Mouse (Mus musculus) kidney, embryonic 15.5 days (tissue): ENCODE measurements around the gene Cpox. TPM values are rescaled to one million over a fixed set of nuclear protein-coding genes. Genes with fewer than 3 reads are reported as not detected.
"Not testable (repeated sequence)": the region's sequence is repeated elsewhere in the genome, so short reads cannot be mapped to it uniquely, and the experiment has no call there.

Source experiments
- ATAC-seq: fragments of 200-750 bp; cut with Nextera tagmentation; replicated peaks from 2 replicates; pipeline ENCODE4 v1.8.0; 2017; ENCODE audit warnings: moderate TSS enrichment; ENCODE audit not compliant: low FRiP score
- H3K27ac ChIP-seq: fragments of 300-500 bp; sonication (generic); 2 replicates; pipeline ENCODE4 v1.5.1; 2015; ENCODE audit warnings: mild to moderate bottlenecking, inconsistent platforms
- H3K27me3 ChIP-seq: fragments of 300-500 bp; sonication (generic); 2 replicates; pipeline ENCODE4 v1.6.1; 2015; ENCODE audit warnings: inconsistent platforms
- H3K36me3 ChIP-seq: fragments of 300-500 bp; sonication (generic); 2 replicates; pipeline ENCODE4 v1.6.1; 2015; ENCODE audit warnings: inconsistent platforms
- H3K4me1 ChIP-seq: fragments of 300-500 bp; sonication (generic); 2 replicates; pipeline ENCODE4 v1.6.1; 2015; ENCODE audit warnings: inconsistent platforms
- H3K4me2 ChIP-seq: fragments of 300-500 bp; sonication (generic); 2 replicates; pipeline ENCODE4 v1.6.1; 2015; ENCODE audit warnings: moderate library complexity, mild to moderate bottlenecking, inconsistent platforms
- H3K4me3 ChIP-seq: fragments of 300-500 bp; sonication (generic); replicated peaks from 2 replicates; pipeline ENCODE4 v1.5.1; 2015; ENCODE audit warnings: mild to moderate bottlenecking, inconsistent platforms
- H3K9ac ChIP-seq: fragments of 300-500 bp; sonication (generic); 2 replicates; pipeline ENCODE4 v1.6.1; 2015; ENCODE audit warnings: mild to moderate bottlenecking, inconsistent platforms
- H3K9me3 ChIP-seq: fragments of 300-500 bp; sonication (generic); replicated peaks from 2 replicates; pipeline ENCODE4 v1.6.1; 2016; ENCODE audit warnings: inconsistent platforms
- WGBS: fragments of 180-500 bp; shearing (Covaris S2); methylation state at CpG from one replicate; pipeline ENCODE4 v1.1.7; 2015; ENCODE audit warnings: mixed read lengths; 5-methylcytosine and 5-hydroxymethylcytosine counted together
- polyA plus RNA-seq: library from polyadenylated mRNA; unstranded; fragments of >200 nt; fragmentation: Nextera tagmentation; extraction: Ambion mirVana; gene quantifications from 2 replicates; pipeline ENCODE4 v1.2.1, GENCODE M21; 2015

Cpox gene
- polyA plus RNA-seq, 1 experiment from 2014 or later, result 39.1 TPM

- Histone ChIP-seq H3K4me1 (no peaks in the 10 kb centered on the region), H3K4me3 (no peak overlapping the region), H3K27ac (no peak overlapping the region), H3K9me3 (no peaks in the 10 kb centered on the region), H3K27me3 (no peaks in the 10 kb centered on the region), H3K36me3 (no peaks in the 10 kb centered on the region), H3K9ac (no peak overlapping the region), H3K4me2 (no peak overlapping the region)
- ATAC-seq, result no peak
- 93% methylated on average over 10 of the region's 10 CpGs for WGBS
Observed at GRCm38 (mm10) chr16:58649979-58650378, 20.1 kb upstream of the Cpox start.

DNA sequence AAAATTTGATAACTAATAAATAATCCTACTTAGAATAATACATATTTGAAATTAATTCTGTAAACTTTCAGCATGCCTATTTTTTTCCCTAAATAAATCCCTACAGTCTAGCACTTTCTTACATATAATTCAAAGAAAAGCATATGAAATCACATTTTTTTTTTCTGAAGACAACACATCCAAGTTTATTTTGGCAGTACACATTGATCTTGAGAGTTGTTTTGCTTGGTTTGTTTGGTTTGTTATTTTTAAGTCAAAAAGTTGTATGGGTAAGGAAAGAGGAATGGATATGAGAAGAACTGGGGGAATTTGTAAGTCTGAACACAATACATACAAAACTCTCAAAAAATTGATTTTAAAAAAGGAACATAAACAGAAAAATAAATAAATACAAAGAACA lies 14.3 kb upstream of the Cpox start:
- ATAC-seq, result no peak
- no peak overlapping the region for H3K4me2 ChIP-seq

DNA sequence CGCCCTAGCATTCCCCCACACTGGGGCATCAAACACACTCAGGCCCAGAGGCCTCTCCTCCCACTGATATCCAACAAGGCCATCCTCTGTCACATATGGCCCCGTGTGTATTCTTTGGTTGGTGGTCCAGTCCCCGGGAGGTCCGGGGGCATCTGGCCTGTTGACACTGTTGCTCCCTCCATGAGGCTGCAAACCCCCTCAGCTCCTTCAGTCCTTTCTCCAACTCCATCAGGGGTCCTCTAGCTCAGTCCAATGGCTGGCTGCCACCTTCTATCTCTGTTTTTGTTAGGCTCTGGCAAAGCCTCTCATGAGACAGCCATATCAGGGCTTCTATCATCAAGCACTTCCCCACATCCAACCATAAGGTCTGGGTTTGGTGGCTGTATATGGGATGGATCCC lies 13.6 kb upstream of the Cpox start:
- Histone ChIP-seq H3K4me1 (no peaks in the 10 kb centered on the region), H3K36me3 (no peaks in the 10 kb centered on the region), H3K4me2 (no peak overlapping the region), H3K9me3 (no peaks in the 10 kb centered on the region), H3K4me3 (no peak overlapping the region), H3K27me3 (no peaks in the 10 kb centered on the region), H3K9ac (no peak overlapping the region), H3K27ac (no peak overlapping the region)
- no peak for ATAC-seq
- whole genome bisulfite sequencing, result 91% methylated on average over 4 of the region's 4 CpGs

More for the DNA sequence above, 14.3 kb upstream of the Cpox start:
- H3K27me3 ChIP-seq, result no peaks in the 10 kb centered on the region
- no peaks in the 10 kb centered on the region for H3K9me3 ChIP-seq
- H3K4me3 ChIP-seq, result no peak overlapping the region
- no peak overlapping the region for H3K9ac ChIP-seq
- no peaks in the 10 kb centered on the region for H3K36me3 ChIP-seq
- no peaks in the 10 kb centered on the region for H3K4me1 ChIP-seq
- no peak overlapping the region for H3K27ac ChIP-seq

GRCm38 (mm10) chr16:58658668-58659067 lies 11.4 kb upstream of the Cpox start:
- Histone ChIP-seq H3K36me3 (no peaks in the 10 kb centered on the region), H3K9ac (no peak overlapping the region), H3K27me3 (no peaks in the 10 kb centered on the region), H3K9me3 (no peaks in the 10 kb centered on the region), H3K4me2 (no peak overlapping the region), H3K27ac (no peak overlapping the region), H3K4me3 (no peak overlapping the region), H3K4me1 (no peaks in the 10 kb centered on the region)
- no peak for ATAC-seq
- 87% methylated on average over 6 of the region's 6 CpGs for WGBS

- Histone ChIP-seq H3K4me2 (no peak overlapping the region), H3K4me1 (no peaks in the 10 kb centered on the region), H3K4me3 (no peak overlapping the region), H3K9me3 (no peaks in the 10 kb centered on the region), H3K9ac (no peak overlapping the region), H3K27me3 (no peaks in the 10 kb centered on the region), H3K36me3 (no peaks in the 10 kb centered on the region), H3K27ac (no peak overlapping the region)
- WGBS, result 87% methylated on average over 5 of the region's 5 CpGs
- ATAC-seq, result peak; percentile 62
Observed at GRCm38 (mm10) chr16:58661826-58662225, 8.3 kb upstream of the Cpox start.

GRCm38 (mm10) chr16:58662287-58662791 lies 7.8 kb upstream of the Cpox start:
- Histone ChIP-seq H3K36me3 (no peaks in the 10 kb centered on the region), H3K4me3 (no peak overlapping the region), H3K27ac (no peak overlapping the region), H3K9me3 (no peaks in the 10 kb centered on the region), H3K9ac (no peak overlapping the region), H3K4me1 (no peaks in the 10 kb centered on the region), H3K27me3 (no peaks in the 10 kb centered on the region), H3K4me2 (no peak overlapping the region)
- no peak for ATAC-seq

GRCm38 (mm10) chr16:58663021-58663420 lies 7.1 kb upstream of the Cpox start:
- 0 out of 2 replicates have a peak, but pooled peaks have one; percentile 29 for ATAC-seq
- Histone ChIP-seq H3K36me3 (no peaks in the 10 kb centered on the region), H3K4me2 (no peak overlapping the region), H3K4me3 (no peak overlapping the region), H3K9me3 (no peaks in the 10 kb centered on the region), H3K9ac (no peak overlapping the region), H3K27ac (no peak overlapping the region), H3K4me1 (no peaks in the 10 kb centered on the region), H3K27me3 (no peaks in the 10 kb centered on the region)
- WGBS, result 62% methylated on average over 5 of the region's 5 CpGs

DNA sequence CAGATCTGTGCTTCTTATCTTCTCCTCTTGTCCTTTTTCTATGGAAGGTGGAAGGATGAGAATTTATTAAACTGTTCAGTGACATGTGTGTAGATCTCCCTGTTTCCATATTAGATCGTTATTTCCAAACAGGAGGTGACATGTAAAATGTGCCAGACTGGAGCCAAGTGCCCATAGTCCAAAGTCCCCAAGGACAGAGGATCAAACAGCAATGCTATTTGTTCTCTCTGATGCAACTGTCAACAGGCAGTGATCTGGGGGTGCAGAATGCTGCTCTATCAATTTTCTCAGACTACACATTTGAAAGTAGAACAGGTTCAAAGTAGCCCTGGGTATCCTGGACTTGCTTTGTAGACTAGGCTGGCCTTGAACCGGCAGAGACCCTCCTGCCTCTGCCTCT lies 6.3 kb upstream of the Cpox start:
- Histone ChIP-seq H3K9ac (no peak overlapping the region), H3K36me3 (no peaks in the 10 kb centered on the region), H3K9me3 (no peaks in the 10 kb centered on the region), H3K4me1 (no peaks in the 10 kb centered on the region), H3K4me3 (no peak overlapping the region), H3K4me2 (no peak overlapping the region), H3K27me3 (no peaks in the 10 kb centered on the region), H3K27ac (no peak overlapping the region)
- ATAC-seq, result no peak
- WGBS, result 94% methylated on average over 2 of the region's 2 CpGs

DNA sequence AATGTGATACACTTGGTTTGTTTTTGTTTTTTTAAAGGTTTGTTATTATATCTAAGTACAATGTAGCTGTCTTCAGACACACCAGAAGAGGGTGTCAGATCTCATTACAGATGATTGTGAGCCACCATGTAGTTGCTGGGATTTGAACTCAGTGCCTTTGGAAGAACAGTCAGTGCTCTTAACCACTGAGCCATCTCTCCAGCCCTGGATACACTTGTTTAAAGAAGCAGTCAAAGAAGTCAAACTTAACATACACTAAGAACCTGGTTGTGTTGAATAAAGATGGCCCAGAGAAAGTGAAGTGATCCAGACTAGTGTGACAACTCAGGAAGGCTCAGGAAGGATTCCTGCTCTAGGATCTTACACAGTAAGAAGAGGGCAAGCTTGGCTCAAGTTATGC lies 5.0 kb upstream of the Cpox start:
- not testable (repeated sequence) for H3K9ac ChIP-seq, H3K9me3 ChIP-seq, H3K27ac ChIP-seq, H3K36me3 ChIP-seq, H3K27me3 ChIP-seq, H3K4me3 ChIP-seq, ATAC-seq, H3K4me1 ChIP-seq, H3K4me2 ChIP-seq

- WGBS, result 78% methylated on average over 3 of the region's 3 CpGs
- H3K4me3 ChIP-seq, H3K27me3 ChIP-seq: not testable (repeated sequence)
Observed at GRCm38 (mm10) chr16:58666681-58667080, 3.4 kb upstream of the Cpox start.

DNA sequence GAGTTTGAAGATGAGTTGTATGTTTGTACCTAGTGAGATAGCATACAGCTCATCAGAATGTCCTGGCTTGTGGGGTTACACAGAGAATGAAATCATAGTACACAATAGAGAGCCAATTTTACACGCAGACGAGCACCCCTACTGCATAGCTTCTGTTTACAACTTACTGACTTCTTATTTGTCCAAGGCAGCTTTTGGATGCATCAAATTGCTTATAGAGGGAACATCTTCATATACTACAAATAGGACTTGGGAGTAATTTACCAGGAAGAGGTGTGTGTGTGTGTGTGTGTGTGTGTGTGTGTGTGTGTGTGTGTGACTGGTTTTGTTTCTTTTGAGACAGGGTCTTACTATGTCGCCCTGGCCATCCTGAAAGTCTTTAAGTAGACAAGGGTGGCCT lies 1.5 kb upstream of the Cpox start:
- WGBS, result 89% methylated on average over 3 of the region's 3 CpGs
- no peak for ATAC-seq
- Histone ChIP-seq H3K9ac (no peak overlapping the region), H3K4me2 (no peak overlapping the region), H3K27me3 (no peaks in the 10 kb centered on the region), H3K9me3 (no peaks in the 10 kb centered on the region), H3K4me3 (no peak overlapping the region), H3K27ac (no peak overlapping the region), H3K36me3 (peaks cover 7% of the 10 kb centered on the region), H3K4me1 (peaks cover 15% of the 10 kb centered on the region; the same call in 1 of the 2 replicates)

More at GRCm38 (mm10) chr16:58666681-58667080, 3.4 kb upstream of the Cpox start:
- H3K9me3 ChIP-seq, H3K9ac ChIP-seq, ATAC-seq, H3K36me3 ChIP-seq, H3K27ac ChIP-seq, H3K4me2 ChIP-seq, H3K4me1 ChIP-seq: not testable (repeated sequence)

- no peak for ATAC-seq
- Histone ChIP-seq H3K36me3 (peaks cover 14% of the 10 kb centered on the region), H3K4me2 (peak overlapping the region; percentile 84), H3K9ac (no peak overlapping the region), H3K9me3 (no peaks in the 10 kb centered on the region), H3K4me3 (peak overlapping the region; percentile 96), H3K4me1 (peaks cover 15% of the 10 kb centered on the region; the same call in 1 of the 2 replicates), H3K27ac (peak overlapping the region; percentile 94; the same call in 1 of the 2 replicates), H3K27me3 (no peaks in the 10 kb centered on the region)
- WGBS, result 54% methylated on average over 5 of the region's 5 CpGs
Observed at GRCm38 (mm10) chr16:58669264-58669663, 828 bp upstream of the Cpox start.

DNA sequence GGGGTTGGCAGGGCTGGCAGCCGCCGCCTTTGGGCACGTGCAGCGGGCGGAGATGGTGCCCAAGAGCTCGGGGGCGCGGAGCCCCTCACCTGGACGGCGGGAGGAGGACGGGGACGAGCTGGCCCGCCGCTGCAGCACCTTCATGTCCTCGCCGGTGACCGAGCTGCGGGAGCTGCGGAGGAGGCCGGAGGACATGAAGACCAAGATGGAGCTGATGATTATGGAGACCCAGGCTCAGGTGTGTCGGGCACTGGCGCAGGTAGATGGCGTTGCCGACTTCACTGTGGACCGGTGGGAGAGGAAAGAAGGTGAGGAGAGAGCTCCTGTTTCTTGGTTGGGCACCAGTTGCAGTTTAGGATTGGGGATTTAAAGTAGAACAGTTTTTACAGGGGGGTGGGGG lies 551 bp downstream of the Cpox start:
- Histone ChIP-seq H3K27ac (peak overlapping the region; percentile 94), H3K4me2 (peak overlapping the region; percentile 84), H3K9me3 (no peaks in the 10 kb centered on the region), H3K4me1 (peaks cover 15% of the 10 kb centered on the region; the same call in 1 of the 2 replicates), H3K27me3 (no peaks in the 10 kb centered on the region), H3K9ac (peak overlapping the region; percentile 87), H3K36me3 (peaks cover 25% of the 10 kb centered on the region), H3K4me3 (peak overlapping the region; percentile 96)
- under 1% methylated on average over 25 of the region's 25 CpGs for WGBS
- ATAC-seq, result peak; percentile 41
